Mouse (Mus musculus): ENCODE results near the gene Lactb.

GRCm38 (mm10) chr9:67001506-67001905 is 26.2 kb upstream of the Lactb start:
- TF ChIP-seq GATA1 (IDR thresholded peaks at IDR 0.05; ENCODE audit: low read length) (no peak), TAL1 (IDR thresholded peaks at IDR 0.05; ENCODE audit: low read length) (no peak)
